Mouse (Mus musculus) lung, postnatal 0 days (tissue): ENCODE data around the gene Ly6g6e.

Source experiments
- CTCF ChIP-seq: IDR thresholded peaks from 2 replicates; pipeline ENCODE4 v1.5.1; 2016; ENCODE audit warnings: antibody characterized with exemption, mild to moderate bottlenecking
- EP300 ChIP-seq: IDR thresholded peaks from 2 replicates; pipeline ENCODE4 v1.6.1; 2016; ENCODE audit warnings: antibody characterized with exemption, mild to moderate bottlenecking, control low read depth

GRCm38 (mm10) chr17:35060071-35060470 is 16.6 kb upstream of the Ly6g6e start:
- TF ChIP-seq CTCF, result no peak
- no peak for TF ChIP-seq EP300
